Comparison of ENCODE assay signal across 12 mouse cellular contexts in genomic region chr17:87876295-87877000, GRCm38 (mm10). TPM values are rescaled to one million over a fixed set of nuclear protein-coding genes. Genes with fewer than 3 reads are reported as not detected.
DNase-seq lines count a peak whose midpoint lies in the region; ATAC-seq and TF ChIP-seq lines count a peak whose summit lies in the region.
"Had no signal": no experiment of that assay in that cellular context is flagged by ENCODE, and none has a peak within 500 bp of the region (broad histone marks: within the 10 kb centered on the region; RNA-seq: fewer than 3 reads in every experiment).

No protein-coding gene starts in this region.

- H3K27ac ChIP-seq in midbrain, embryonic 13.5 days: no peak overlapping the region
- H3K27ac ChIP-seq in midbrain, embryonic 14.5 days (replicated peaks; ENCODE audit: low read depth, low read length): no peak overlapping the region
- H3K27ac ChIP-seq in stomach, embryonic 16.5 days (ENCODE audit: low read length): no peak overlapping the region
- no peak overlapping the region for H3K27ac ChIP-seq in hindbrain, postnatal 0 days

- peak; percentile 16; the same call in 1 of the 2 replicates for ATAC-seq in midbrain, embryonic 13.5 days
- ATAC-seq in midbrain, embryonic 14.5 days (ENCODE audit: low FRiP score, low TSS enrichment): no peak; the same call in 1 of the 2 replicates
- ATAC-seq in hematopoietic stem cell, adult 5-6 weeks (replicated peaks in 1 of 2; ENCODE audit: insufficient read depth in 1 of 2, low FRiP score in 2 of 2, low TSS enrichment in 1 of 2, low read depth in 1 of 2, poor library complexity in 2 of 2, severe bottlenecking in 2 of 2): peak; percentile 54 to 56; a peak in 3 of 4 replicates
- ATAC-seq in stomach, embryonic 16.5 days (ENCODE audit: insufficient read depth, low FRiP score): peak; percentile 39; the same call in 1 of the 2 replicates
- ATAC-seq in hindbrain, postnatal 0 days: no peak

- H3K9me3 ChIP-seq in midbrain, embryonic 13.5 days: no peaks in the 10 kb centered on the region
- no peaks in the 10 kb centered on the region for H3K9me3 ChIP-seq in midbrain, embryonic 14.5 days (ENCODE audit: control insufficient read depth, low read length)
- H3K9me3 ChIP-seq in stomach, embryonic 16.5 days (replicated peaks; ENCODE audit: control insufficient read depth, low read length): no peaks in the 10 kb centered on the region
- H3K9me3 ChIP-seq in hindbrain, postnatal 0 days (ENCODE audit: low read length): no peaks in the 10 kb centered on the region

- no peak overlapping the region for H3K4me3 ChIP-seq in midbrain, embryonic 13.5 days (replicated peaks)
- no peak overlapping the region for H3K4me3 ChIP-seq in midbrain, embryonic 14.5 days (replicated peaks; ENCODE audit: low read depth, low read length)
- H3K4me3 ChIP-seq in stomach, embryonic 16.5 days (replicated peaks; ENCODE audit: low read length): no peak overlapping the region
- no peak overlapping the region for H3K4me3 ChIP-seq in hindbrain, postnatal 0 days (ENCODE audit: low read length)

- peaks cover 29% of the 10 kb centered on the region for H3K27me3 ChIP-seq in midbrain, embryonic 13.5 days
- 0 out of 2 replicates have a peak, but pooled peaks cover 2% of the 10 kb centered on the region for H3K27me3 ChIP-seq in midbrain, embryonic 14.5 days (ENCODE audit: control insufficient read depth, insufficient read depth, low read length)
- no peaks in the 10 kb centered on the region for H3K27me3 ChIP-seq in stomach, embryonic 16.5 days (ENCODE audit: control insufficient read depth, insufficient read depth, low read length)
- H3K27me3 ChIP-seq in hindbrain, postnatal 0 days (ENCODE audit: insufficient read depth, low read length): no peaks in the 10 kb centered on the region

- no peak overlapping the region for H3K9ac ChIP-seq in midbrain, embryonic 13.5 days (replicated peaks)
- no peak overlapping the region for H3K9ac ChIP-seq in midbrain, embryonic 14.5 days (replicated peaks; ENCODE audit: low read length)
- H3K9ac ChIP-seq in stomach, embryonic 16.5 days (ENCODE audit: low read length): no peak overlapping the region
- H3K9ac ChIP-seq in hindbrain, postnatal 0 days (replicated peaks; ENCODE audit: low read length): no peak overlapping the region

- H3K4me2 ChIP-seq in midbrain, embryonic 13.5 days (replicated peaks): no peak overlapping the region
- H3K4me2 ChIP-seq in midbrain, embryonic 14.5 days (ENCODE audit: low read length): no peak overlapping the region
- no peak overlapping the region for H3K4me2 ChIP-seq in stomach, embryonic 16.5 days (ENCODE audit: low read depth, low read length)
- no peak overlapping the region for H3K4me2 ChIP-seq in hindbrain, postnatal 0 days (ENCODE audit: low read depth, low read length)

- H3K36me3 ChIP-seq in midbrain, embryonic 13.5 days: no peaks in the 10 kb centered on the region
- no peaks in the 10 kb centered on the region for H3K36me3 ChIP-seq in midbrain, embryonic 14.5 days (ENCODE audit: control insufficient read depth, insufficient read depth, low read length)
- no peaks in the 10 kb centered on the region for H3K36me3 ChIP-seq in stomach, embryonic 16.5 days (ENCODE audit: control insufficient read depth, insufficient read depth, low read length)
- H3K36me3 ChIP-seq in hindbrain, postnatal 0 days (ENCODE audit: insufficient read depth, low read length): no peaks in the 10 kb centered on the region

- TF ChIP-seq CTCF in hindbrain, postnatal 0 days (IDR thresholded peaks at IDR 0.05; ENCODE audit: low read depth): no peak

- WGBS in midbrain, embryonic 13.5 days: 86% methylated on average over 11 of the region's 11 CpGs
- 88% methylated on average over 11 of the region's 11 CpGs for WGBS in midbrain, embryonic 14.5 days
- 78% methylated on average over 11 of the region's 11 CpGs for WGBS in stomach, embryonic 16.5 days
- 88% methylated on average over 11 of the region's 11 CpGs for WGBS in hindbrain, postnatal 0 days

- DNase-seq in cerebellum, adult 18-20 months: peak; percentile 35 to 45
- DNase-seq in cerebellum, adult 8-10 months: no peak
- DNase-seq in midbrain, embryonic 14.5 days: no peak
- no peak for DNase-seq in thymus, postnatal 4 days
- DNase-seq in hindbrain, postnatal 0 days (ENCODE audit: low spot score): no peak
- DNase-seq: heart, postnatal 14 days had no signal

- peaks cover 41% of the 10 kb centered on the region for H3K4me1 ChIP-seq in midbrain, embryonic 13.5 days (replicated peaks)
- H3K4me1 ChIP-seq in midbrain, embryonic 14.5 days (ENCODE audit: control insufficient read depth, insufficient read depth, low read length): peaks cover 29% of the 10 kb centered on the region
- H3K4me1 ChIP-seq in stomach, embryonic 16.5 days (ENCODE audit: control insufficient read depth, insufficient read depth, low read length): no peaks in the 10 kb centered on the region; the same call in 1 of the 2 replicates
- peaks cover 29% of the 10 kb centered on the region for H3K4me1 ChIP-seq in hindbrain, postnatal 0 days (ENCODE audit: insufficient read depth, low read length)

RNA-seq across cellular contexts. Expression of gene Rpl36-ps4, which starts 44.3 kb away (rescaled TPM):
- not detected in 2 replicates for polyA plus RNA-seq in midbrain, embryonic 13.5 days (2015; fragmentation: Nextera tagmentation; extraction: Ambion mirVana)
- not detected in 2 replicates for polyA plus RNA-seq in midbrain, embryonic 14.5 days (2014; fragmentation: Nextera tagmentation; extraction: Ambion mirVana)
- not detected in 2 replicates for total RNA-seq in hematopoietic stem cell, adult 5-6 weeks (2017)
- polyA plus RNA-seq in stomach, embryonic 16.5 days (2015; fragmentation: Nextera tagmentation; extraction: Ambion mirVana): not detected in 2 replicates
- not detected in 2 replicates for total RNA-seq in hindbrain, postnatal 0 days (2014; rRNA removed)
- polyA plus RNA-seq in hindbrain, postnatal 0 days (2015; fragmentation: Nextera tagmentation; extraction: Ambion mirVana): not detected in 2 replicates
- total RNA-seq: heart, postnatal 14 days had no signal
- polyA plus RNA-seq: embryonic facial prominence, embryonic 14.5 days; kidney, embryonic 14.5 days; limb, embryonic 14.5 days had no signal

Comparison
In these comparisons a context has a peak if more than half of its experiments do, and no peak if none do; other contexts are left out.
1. DNase-seq: peak in cerebellum, adult 18-20 months (2 of 2); none in cerebellum, adult 8-10 months (single experiment), midbrain, embryonic 14.5 days (single experiment), thymus, postnatal 4 days (single experiment) and hindbrain, postnatal 0 days (single experiment).
2. ATAC-seq: peak in midbrain, embryonic 13.5 days (single experiment), hematopoietic stem cell, adult 5-6 weeks (2 of 2) and stomach, embryonic 16.5 days (single experiment); none in midbrain, embryonic 14.5 days (single experiment) and hindbrain, postnatal 0 days (single experiment).